In the genomic region with DNA sequence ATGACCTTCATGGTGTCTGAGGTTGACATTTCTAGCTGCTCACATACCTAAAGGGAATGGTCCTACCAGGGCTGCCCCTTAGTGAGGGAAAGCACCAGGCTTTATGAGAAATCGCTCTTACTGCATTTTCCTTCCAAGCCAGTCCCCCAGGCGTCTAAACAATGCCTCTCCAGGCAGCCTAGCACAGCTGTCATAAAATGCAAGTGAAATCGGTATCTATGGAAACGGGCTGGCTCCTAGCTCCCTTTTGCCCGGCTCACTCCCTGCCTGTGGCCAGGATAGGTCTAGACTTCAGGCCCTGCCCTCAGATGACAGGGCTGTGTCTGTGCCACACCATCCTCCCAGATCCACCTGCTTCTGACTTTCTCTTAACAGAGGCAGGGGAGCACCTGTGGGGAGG, we compare ENCODE assay signal across 12 mouse cellular contexts. TPM values are rescaled to one million over a fixed set of nuclear protein-coding genes. Genes with fewer than 3 reads are reported as not detected.
DNase-seq lines count a peak whose midpoint lies in the region; ATAC-seq and TF ChIP-seq lines count a peak whose summit lies in the region.
"Had no signal": no experiment of that assay in that cellular context is flagged by ENCODE, and none has a peak within 500 bp of the region (broad histone marks: within the 10 kb centered on the region; RNA-seq: fewer than 3 reads in every experiment).

No protein-coding gene starts in this region.

- WGBS in intestine, embryonic 14.5 days = 13% methylated on average over 5 of the region's 5 CpGs
- WGBS in intestine, postnatal 0 days = 23% methylated on average over 5 of the region's 5 CpGs
- WGBS in hindbrain, embryonic 16.5 days = 15% methylated on average over 5 of the region's 5 CpGs
- 38% methylated on average over 5 of the region's 5 CpGs for WGBS in heart, embryonic 10.5 days

- H3K27me3 ChIP-seq in intestine, embryonic 14.5 days (replicated peaks; ENCODE audit: control insufficient read depth, insufficient read depth, low read length) = no peaks in the 10 kb centered on the region
- H3K27me3 ChIP-seq in intestine, postnatal 0 days (replicated peaks; ENCODE audit: control insufficient read depth, insufficient read depth, low read length) = no peaks in the 10 kb centered on the region
- no peaks in the 10 kb centered on the region for H3K27me3 ChIP-seq in hindbrain, embryonic 16.5 days (replicated peaks; ENCODE audit: control insufficient read depth, insufficient read depth, low read length)
- peaks cover 15% of the 10 kb centered on the region for H3K27me3 ChIP-seq in myocyte (ENCODE audit: control insufficient read depth, insufficient read depth, insufficient read length)
- H3K27me3 ChIP-seq in heart, embryonic 10.5 days (ENCODE audit: insufficient read depth, poor library complexity, severe bottlenecking) = peaks cover 42% of the 10 kb centered on the region

- peak; percentile 67 for ATAC-seq in intestine, embryonic 14.5 days (replicated peaks; ENCODE audit: low FRiP score, low TSS enrichment, low read depth)
- ATAC-seq in intestine, postnatal 0 days = no peak
- peak; percentile 81 for ATAC-seq in hindbrain, embryonic 16.5 days

- H3K4me1 ChIP-seq in intestine, embryonic 14.5 days (replicated peaks; ENCODE audit: control insufficient read depth, insufficient read depth, low read length) = 0 out of 2 replicates have a peak, but pooled peaks cover 7% of the 10 kb centered on the region
- H3K4me1 ChIP-seq in intestine, postnatal 0 days (replicated peaks; ENCODE audit: control insufficient read depth, insufficient read depth, low read length) = no peaks in the 10 kb centered on the region
- H3K4me1 ChIP-seq in hindbrain, embryonic 16.5 days (ENCODE audit: control insufficient read depth, insufficient read depth, low read depth, low read length) = peaks cover 17% of the 10 kb centered on the region
- peaks cover 13% of the 10 kb centered on the region for H3K4me1 ChIP-seq in heart, embryonic 10.5 days

- H3K27ac ChIP-seq in intestine, embryonic 14.5 days (ENCODE audit: low read depth) = no peak overlapping the region
- H3K27ac ChIP-seq in intestine, postnatal 0 days (ENCODE audit: low read depth, low read length) = no peak overlapping the region
- no peak overlapping the region for H3K27ac ChIP-seq in hindbrain, embryonic 16.5 days (ENCODE audit: low read depth, low read length)
- no peak overlapping the region for H3K27ac ChIP-seq in heart, embryonic 10.5 days

- H3K36me3 ChIP-seq in intestine, embryonic 14.5 days (ENCODE audit: control insufficient read depth, insufficient read depth, low read length) = no peaks in the 10 kb centered on the region
- H3K36me3 ChIP-seq in intestine, postnatal 0 days (ENCODE audit: control insufficient read depth, insufficient read depth) = no peaks in the 10 kb centered on the region
- H3K36me3 ChIP-seq in hindbrain, embryonic 16.5 days (ENCODE audit: control insufficient read depth, insufficient read depth, low read length) = no peaks in the 10 kb centered on the region
- no peaks in the 10 kb centered on the region for H3K36me3 ChIP-seq in myocyte (ENCODE audit: control insufficient read depth, insufficient read depth)
- no peaks in the 10 kb centered on the region for H3K36me3 ChIP-seq in heart, embryonic 10.5 days

- H3K4me3 ChIP-seq in intestine, embryonic 14.5 days (ENCODE audit: low read depth, low read length) = no peak overlapping the region
- H3K4me3 ChIP-seq in intestine, postnatal 0 days (ENCODE audit: low read depth, low read length) = no peak overlapping the region
- H3K4me3 ChIP-seq in hindbrain, embryonic 16.5 days (ENCODE audit: low read length) = no peak overlapping the region
- no peak overlapping the region for H3K4me3 ChIP-seq in myocyte
- no peak overlapping the region for H3K4me3 ChIP-seq in heart, embryonic 10.5 days

- no peaks in the 10 kb centered on the region for H3K79me2 ChIP-seq in myocyte (ENCODE audit: control insufficient read depth, insufficient read depth)

- TF ChIP-seq CTCF in intestine, postnatal 0 days (IDR thresholded peaks at IDR 0.05; ENCODE audit: low read depth) = no peak

- no peak overlapping the region for H3K9ac ChIP-seq in intestine, embryonic 14.5 days (ENCODE audit: low read length)
- no peak overlapping the region for H3K9ac ChIP-seq in intestine, postnatal 0 days (ENCODE audit: low read depth, low read length)
- H3K9ac ChIP-seq in hindbrain, embryonic 16.5 days (ENCODE audit: low read depth, low read length) = peak overlapping the region; percentile 42; the same call in 1 of the 2 replicates

- no peak for TF ChIP-seq POLR2A in myocyte (IDR thresholded peaks at IDR 0.05; ENCODE audit: insufficient read length, low read depth)

- H3K4me2 ChIP-seq in intestine, embryonic 14.5 days (ENCODE audit: low read length) = no peak overlapping the region
- no peak overlapping the region for H3K4me2 ChIP-seq in intestine, postnatal 0 days (replicated peaks; ENCODE audit: low read depth)
- H3K4me2 ChIP-seq in hindbrain, embryonic 16.5 days (ENCODE audit: low read length) = no peak overlapping the region
- no peak overlapping the region for H3K4me2 ChIP-seq in myocyte (ENCODE audit: low read depth)

- no peak for DNase-seq in intestine, embryonic 14.5 days (ENCODE audit: low spot score)
- peak; percentile 52 for DNase-seq in brain, adult 2 months (ENCODE audit: low read depth, low spot score)
- no peak for DNase-seq in cerebellum, adult 11 months
- no peak for DNase-seq in heart, embryonic 10.5 days (ENCODE audit: low spot score)
- no peak for DNase-seq in spleen, adult 12 weeks (ENCODE audit: low spot score)
- DNase-seq: adrenal gland, postnatal 36 days; kidney, postnatal 14 days; lung, postnatal 14 days had no signal

- H3ac ChIP-seq in myocyte (ENCODE audit: control insufficient read depth, insufficient read length) = no peak overlapping the region

- H3K9me3 ChIP-seq in intestine, embryonic 14.5 days (ENCODE audit: control insufficient read depth, low read length) = no peaks in the 10 kb centered on the region
- H3K9me3 ChIP-seq in intestine, postnatal 0 days (ENCODE audit: control insufficient read depth) = no peaks in the 10 kb centered on the region
- no peaks in the 10 kb centered on the region for H3K9me3 ChIP-seq in hindbrain, embryonic 16.5 days (ENCODE audit: control insufficient read depth, low read length)
- H3K9me3 ChIP-seq in heart, embryonic 10.5 days = no peaks in the 10 kb centered on the region

TF ChIP-seq in myocyte, 11 proteins besides CTCF, POLR2A, EP300 and RAD21:
- TF ChIP-seq POLR2AphosphoS2 (IDR thresholded peaks at IDR 0.05; ENCODE audit: insufficient read length, low read depth) = no peak
- TF ChIP-seq MAX (IDR thresholded peaks at IDR 0.05; ENCODE audit: low read depth) = no peak
- no peak for TF ChIP-seq E2F4 (IDR thresholded peaks at IDR 0.05; ENCODE audit: insufficient read depth)
- TF ChIP-seq TCF12 (IDR thresholded peaks at IDR 0.05; ENCODE audit: insufficient read depth, poor library complexity, severe bottlenecking) = no peak
- no peak for TF ChIP-seq SRF (IDR thresholded peaks at IDR 0.05; ENCODE audit: control insufficient read depth, insufficient read length, low read depth)
- peak in 1 of 3 experiments; percentile 28 for TF ChIP-seq MYOG (IDR thresholded peaks at IDR 0.05; ENCODE audit: control insufficient read depth in 1 of 3, insufficient read depth in 1 of 3, insufficient read length in 2 of 3, low read depth in 2 of 3)
- TF ChIP-seq USF1 (IDR thresholded peaks at IDR 0.05; ENCODE audit: low read depth) = no peak
- TF ChIP-seq REST (IDR thresholded peaks at IDR 0.05; ENCODE audit: insufficient read depth, insufficient read length) = no peak
- TF ChIP-seq TCF3 (IDR thresholded peaks at IDR 0.05; ENCODE audit: insufficient read length, low read depth) = no peak
- peak in 2 of 3 experiments; percentile 32 to 37 for TF ChIP-seq MYOD1 (IDR thresholded peaks at IDR 0.05; ENCODE audit: control insufficient read depth in 1 of 3, insufficient read length in 2 of 3, low read depth in 2 of 3)
- TF ChIP-seq CEBPB (IDR thresholded peaks at IDR 0.05; ENCODE audit: insufficient read depth, poor library complexity, severe bottlenecking) = no peak

RNA-seq across cellular contexts. Expression of a gene that starts 11.8 kb away (rescaled TPM):
- not detected in 2 replicates for polyA plus RNA-seq in intestine, embryonic 14.5 days (2014; fragmentation: Nextera tagmentation; extraction: Ambion mirVana)
- polyA plus RNA-seq in intestine, postnatal 0 days (2015; fragmentation: Nextera tagmentation; extraction: Ambion mirVana) = 0.03 and 0.04 TPM in 2 replicates
- polyA plus RNA-seq in hindbrain, embryonic 16.5 days (2015; fragmentation: Nextera tagmentation; extraction: Ambion mirVana) = 0.03 and 0.04 TPM in 2 replicates
- under 0.01 TPM for polyA plus RNA-seq in myocyte (2012; fragmentation: generic; extraction: Trizol)
- polyA plus RNA-seq in heart, embryonic 10.5 days (2016; fragmentation: Nextera tagmentation; extraction: Ambion mirVana) = not detected in 2 replicates
- polyA plus RNA-seq: spleen, adult 2 months had no signal

RNA-seq across cellular contexts. Expression of a gene that starts 32.5 kb away (rescaled TPM):
- polyA plus RNA-seq in intestine, embryonic 14.5 days (2014; fragmentation: Nextera tagmentation; extraction: Ambion mirVana) = 51.1 and 52.0 TPM in 2 replicates
- 76.6 and 84.7 TPM in 2 replicates for polyA plus RNA-seq in intestine, postnatal 0 days (2015; fragmentation: Nextera tagmentation; extraction: Ambion mirVana)
- 35.1 and 41.1 TPM in 2 replicates for polyA plus RNA-seq in hindbrain, embryonic 16.5 days (2015; fragmentation: Nextera tagmentation; extraction: Ambion mirVana)
- 19.2 TPM for polyA plus RNA-seq in myocyte (2012; fragmentation: generic; extraction: Trizol)
- 31.7 and 37.8 TPM in 2 replicates for polyA plus RNA-seq in heart, embryonic 10.5 days (2016; fragmentation: Nextera tagmentation; extraction: Ambion mirVana)

RNA-seq across cellular contexts. Expression of a gene that starts 33.1 kb away (rescaled TPM):
- 5.2 and 5.4 TPM in 2 replicates for polyA plus RNA-seq in intestine, embryonic 14.5 days (2014; fragmentation: Nextera tagmentation; extraction: Ambion mirVana)
- polyA plus RNA-seq in intestine, postnatal 0 days (2015; fragmentation: Nextera tagmentation; extraction: Ambion mirVana) = 5.3 and 6.6 TPM in 2 replicates
- 2.1 and 3.3 TPM in 2 replicates for polyA plus RNA-seq in hindbrain, embryonic 16.5 days (2015; fragmentation: Nextera tagmentation; extraction: Ambion mirVana)
- polyA plus RNA-seq in myocyte (2012; fragmentation: generic; extraction: Trizol) = 14.7 TPM
- polyA plus RNA-seq in heart, embryonic 10.5 days (2016; fragmentation: Nextera tagmentation; extraction: Ambion mirVana) = 57.3 and 133 TPM in 2 replicates
